Mouse (Mus musculus): ENCODE measurements around the gene Myrfl.

Myrfl gene

DNA sequence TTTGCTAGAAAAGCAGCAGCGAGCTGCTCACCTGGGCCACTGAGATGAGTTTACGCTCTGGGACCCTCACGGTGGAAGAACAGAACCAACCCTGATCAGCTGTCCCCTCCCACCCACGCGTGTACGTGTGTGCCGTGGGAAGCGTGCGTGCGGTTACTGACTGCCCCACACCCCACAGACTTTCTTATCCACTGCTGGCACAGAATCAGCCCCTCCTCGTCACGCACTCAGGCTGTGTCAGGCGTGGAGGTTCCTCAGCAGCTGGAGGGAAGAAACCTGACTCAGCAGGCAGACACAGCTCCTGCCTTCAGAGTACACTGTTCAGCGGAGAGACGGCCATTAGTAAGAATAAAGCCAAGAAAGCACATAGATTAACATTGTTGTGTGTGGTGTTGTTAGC, 86.0 kb downstream of the Myrfl start:
- DNase-seq = no peak

DNA sequence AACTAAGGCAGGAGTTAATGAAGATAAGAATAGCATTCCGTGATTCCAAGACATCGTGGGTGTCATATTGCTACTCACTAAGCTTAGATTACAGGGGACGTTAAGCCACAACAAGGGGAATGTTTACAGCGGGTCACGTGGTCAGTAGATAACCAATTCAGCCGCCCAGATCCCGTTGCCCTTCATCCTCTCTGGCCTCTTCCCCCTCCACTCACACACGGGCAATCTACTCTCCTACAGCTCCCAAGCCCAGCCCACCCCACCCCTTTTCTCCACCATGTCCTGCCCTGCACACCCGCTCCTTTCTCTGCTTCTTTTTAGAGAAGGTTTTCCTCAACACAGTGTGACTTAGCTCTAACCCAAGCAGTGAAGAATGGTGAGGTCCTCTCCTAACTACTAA, 87.3 kb downstream of the Myrfl start:
- DNase-seq = no peak

DNA sequence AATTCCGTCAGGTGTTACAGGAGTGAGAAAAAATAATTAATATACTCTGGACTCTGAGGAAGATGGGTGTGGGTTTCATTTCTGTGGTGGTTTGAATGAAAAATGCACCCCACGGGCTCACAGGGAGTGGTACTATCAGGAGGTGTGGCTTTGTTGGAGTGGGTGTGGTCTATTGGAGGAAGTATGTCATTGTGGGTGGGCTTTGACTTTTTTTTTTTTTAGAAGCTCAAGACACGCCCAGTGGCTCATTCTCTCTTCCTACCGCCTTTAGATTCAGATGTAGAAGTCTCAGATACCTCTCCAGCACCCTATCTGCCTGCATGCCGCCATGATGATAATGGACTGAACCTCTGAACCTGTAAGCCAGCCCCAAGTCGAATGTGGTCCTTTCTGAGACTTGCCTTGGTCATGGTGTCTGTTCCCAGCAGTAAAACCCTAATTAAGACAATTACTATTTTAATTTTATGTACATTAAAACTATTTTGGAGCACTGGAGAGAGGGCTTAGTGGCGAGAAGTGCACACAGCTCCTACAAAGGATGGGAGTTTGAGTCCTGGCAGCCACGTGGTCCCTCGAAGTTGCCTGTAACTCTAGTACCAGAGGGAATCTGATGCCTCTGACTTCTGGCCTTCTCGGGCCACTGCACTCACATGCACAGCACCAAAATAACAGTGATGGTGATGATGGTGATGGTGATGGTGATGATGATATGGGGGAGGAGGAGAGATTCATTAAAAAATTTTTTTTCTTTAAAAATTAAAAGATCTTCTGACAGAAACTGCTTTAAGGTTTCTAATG, 88.0 kb downstream of the Myrfl start:
- no peak for DNase-seq

DNA sequence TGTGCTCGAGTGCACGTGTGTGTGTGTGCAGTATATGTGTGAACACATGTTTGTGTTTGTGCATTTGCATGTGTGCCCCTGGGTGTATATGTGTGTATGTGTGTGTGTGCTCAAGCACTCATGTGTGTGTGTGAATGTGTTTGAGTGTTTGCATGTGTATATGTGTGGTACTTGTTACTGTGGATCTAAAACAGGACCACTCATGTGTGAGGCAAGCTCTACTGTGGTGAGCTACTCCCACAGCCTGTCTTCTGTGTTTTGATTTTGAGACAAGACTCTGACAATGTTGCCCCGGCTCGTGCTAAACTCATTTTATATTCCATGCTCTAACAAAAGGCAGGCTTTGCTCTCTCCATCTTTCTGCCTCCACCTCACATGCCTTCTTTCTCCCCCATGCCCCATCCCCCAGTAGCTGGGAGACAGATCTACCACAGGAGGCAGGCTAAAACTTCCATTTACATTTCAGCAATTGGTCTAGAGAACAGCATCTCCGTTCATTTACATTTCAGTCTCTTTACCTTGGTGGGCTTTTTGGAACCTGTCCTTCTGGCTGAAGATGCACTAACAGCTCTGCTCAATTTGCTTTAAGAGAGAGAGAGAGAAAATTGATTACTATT, 94.4 kb downstream of the Myrfl start:
- no peak for DNase-seq

DNA sequence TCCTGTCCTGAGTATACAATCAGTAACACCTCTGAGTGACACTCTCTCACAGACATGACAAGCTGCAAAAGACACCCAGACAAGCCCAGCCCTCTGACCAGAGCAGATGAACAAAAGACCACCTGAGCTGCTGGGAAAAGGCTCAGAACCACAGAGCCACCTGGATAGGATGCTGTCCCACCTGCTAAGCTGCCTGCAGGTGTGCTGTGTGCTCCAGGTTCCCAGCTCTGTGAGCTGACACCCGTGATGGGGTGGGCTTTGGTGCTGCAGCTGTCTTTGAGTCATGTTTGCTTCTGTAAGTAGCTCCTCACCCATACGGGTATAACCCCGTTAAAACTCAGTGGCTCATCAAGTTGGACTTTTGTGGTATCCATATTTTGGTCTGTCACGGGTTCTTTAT, 95.4 kb downstream of the Myrfl start:
- DNase-seq = no peak

DNA sequence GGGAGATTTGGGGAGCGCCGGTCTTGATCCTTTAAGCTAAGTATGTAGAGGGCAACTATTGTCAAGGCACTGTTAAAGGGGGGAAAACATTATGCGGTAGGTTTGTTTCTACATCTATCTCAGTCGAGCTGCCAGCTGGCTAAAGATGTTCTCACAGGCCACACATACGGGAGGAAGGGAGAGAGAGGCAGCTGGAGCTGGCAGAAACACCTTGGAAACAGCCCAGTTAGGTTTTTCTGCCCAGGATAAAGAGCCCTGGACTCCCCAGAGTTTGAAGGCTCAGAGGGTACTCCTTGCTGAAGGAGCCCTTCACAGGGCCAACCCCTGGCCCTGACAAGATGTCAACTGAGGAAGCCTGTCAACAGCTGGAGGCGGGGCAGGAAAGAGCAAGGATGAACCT, 100.7 kb downstream of the Myrfl start:
- no peak for DNase-seq

DNA sequence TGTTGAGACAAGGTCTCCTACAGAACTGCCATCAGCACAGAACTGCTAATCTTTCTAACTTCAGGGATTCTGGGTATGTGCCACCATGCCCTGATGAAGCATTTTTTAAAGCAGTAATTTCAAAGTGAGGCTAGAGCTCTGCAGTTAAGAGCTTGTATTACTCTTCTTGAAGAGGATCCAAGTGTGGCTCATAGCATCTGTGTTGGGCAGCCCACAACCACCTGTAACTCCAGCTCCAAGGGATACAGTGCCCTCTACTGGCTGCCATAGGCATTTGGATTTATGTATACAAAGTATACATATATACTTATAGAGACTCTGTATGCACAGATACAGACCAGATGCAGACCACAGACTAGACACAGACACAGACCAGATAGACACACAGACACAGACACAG, 107.6 kb downstream of the Myrfl start:
- DNase-seq = no peak

DNA sequence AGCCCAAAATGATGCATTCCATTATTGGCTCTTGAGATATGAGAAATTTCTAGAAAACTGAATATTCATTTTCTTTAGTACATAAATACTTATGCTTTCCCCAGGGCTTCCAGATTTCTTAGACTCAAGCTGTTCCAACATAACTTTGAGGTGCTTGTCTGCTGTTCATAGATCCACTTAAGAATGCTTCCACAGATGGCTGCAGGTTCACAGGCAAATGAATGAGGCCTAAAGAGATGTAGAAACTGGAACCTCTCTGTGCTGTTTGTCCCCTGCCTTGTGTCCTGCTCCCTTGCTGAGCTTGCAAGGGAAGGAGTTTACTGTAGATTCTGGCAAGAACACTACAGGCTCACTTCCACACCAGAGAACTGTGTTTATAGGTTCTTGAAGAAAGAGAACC, 108.3 kb downstream of the Myrfl start:
- no peak for DNase-seq

DNA sequence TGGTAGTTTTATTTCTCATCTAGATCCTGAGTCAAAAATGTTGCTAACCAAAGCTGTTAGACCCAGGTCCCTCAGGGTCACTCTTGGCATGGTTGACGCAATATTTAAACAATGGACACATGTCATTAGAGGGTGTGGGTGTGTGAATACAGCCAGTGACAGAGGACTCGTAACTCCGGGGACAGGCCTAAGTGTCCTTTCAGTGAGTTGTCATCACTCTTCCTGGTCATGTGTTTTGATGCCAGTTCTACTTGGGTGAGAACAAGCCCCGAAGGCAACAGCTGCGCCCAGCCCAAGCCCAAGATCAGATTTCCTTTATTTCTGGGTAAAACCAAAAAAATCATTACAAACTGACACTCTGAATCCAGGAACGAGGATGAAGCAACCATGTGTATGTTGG, 112.6 kb downstream of the Myrfl start:
- no peak for DNase-seq

DNA sequence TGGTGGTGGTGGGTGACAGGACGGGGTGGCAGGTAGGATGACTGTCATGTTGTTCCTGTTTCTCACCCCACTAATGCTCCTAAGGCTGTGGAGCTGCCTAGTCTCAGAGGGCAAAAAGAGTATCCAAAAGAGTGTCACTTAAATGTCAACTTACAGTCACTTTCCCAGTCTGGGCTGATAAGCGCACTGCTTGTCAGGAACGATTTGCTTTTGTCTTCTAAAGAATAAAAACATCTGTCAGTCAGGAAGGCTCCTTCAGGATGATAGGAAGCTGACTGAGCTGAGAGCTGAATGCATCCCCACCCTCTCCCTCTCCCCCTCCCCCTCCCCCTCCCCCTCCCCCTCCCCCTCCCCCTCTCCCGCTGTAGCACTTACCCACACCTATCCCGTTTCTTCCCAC, 113.7 kb downstream of the Myrfl start:
- DNase-seq = no peak

DNA sequence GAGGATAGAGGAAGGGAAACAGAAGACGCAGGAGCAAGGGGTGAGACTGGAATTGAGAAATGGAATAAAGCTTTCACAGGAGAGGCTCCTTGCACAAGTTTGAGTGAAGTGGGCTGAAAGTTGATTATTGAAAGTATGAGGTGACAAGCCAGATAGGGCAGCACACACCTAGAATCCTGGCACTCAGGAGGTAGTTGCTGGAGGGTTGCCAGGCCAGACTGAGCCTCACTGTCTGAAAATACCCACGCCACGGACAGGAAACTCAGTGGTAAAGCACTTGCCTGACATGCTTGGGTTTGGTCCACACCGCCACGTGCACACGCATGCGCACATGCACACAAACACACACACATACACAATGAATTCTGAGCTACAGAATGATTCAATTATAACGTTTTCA, 118.8 kb downstream of the Myrfl start:
- no peak for DNase-seq

DNA sequence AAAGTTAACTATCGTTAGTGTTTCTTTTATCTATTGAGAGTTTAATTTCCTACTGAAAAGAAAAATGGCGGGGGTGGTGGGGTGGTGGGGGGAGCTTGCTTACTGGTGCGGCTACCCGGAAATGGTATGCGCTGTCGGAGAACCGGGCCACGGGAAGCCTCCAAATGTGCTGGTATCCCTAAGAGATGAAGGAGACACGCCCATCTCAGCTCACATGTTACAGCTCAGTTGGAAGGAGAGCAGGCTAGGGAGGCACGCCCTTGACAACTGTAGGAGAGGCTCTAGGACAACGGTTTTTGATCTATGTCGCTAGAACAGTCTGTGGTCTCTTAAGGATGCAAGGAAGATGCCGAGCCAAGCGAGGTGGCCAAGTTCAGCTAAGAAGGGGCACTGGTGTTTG, 119.9 kb downstream of the Myrfl start:
- DNase-seq = no peak

DNA sequence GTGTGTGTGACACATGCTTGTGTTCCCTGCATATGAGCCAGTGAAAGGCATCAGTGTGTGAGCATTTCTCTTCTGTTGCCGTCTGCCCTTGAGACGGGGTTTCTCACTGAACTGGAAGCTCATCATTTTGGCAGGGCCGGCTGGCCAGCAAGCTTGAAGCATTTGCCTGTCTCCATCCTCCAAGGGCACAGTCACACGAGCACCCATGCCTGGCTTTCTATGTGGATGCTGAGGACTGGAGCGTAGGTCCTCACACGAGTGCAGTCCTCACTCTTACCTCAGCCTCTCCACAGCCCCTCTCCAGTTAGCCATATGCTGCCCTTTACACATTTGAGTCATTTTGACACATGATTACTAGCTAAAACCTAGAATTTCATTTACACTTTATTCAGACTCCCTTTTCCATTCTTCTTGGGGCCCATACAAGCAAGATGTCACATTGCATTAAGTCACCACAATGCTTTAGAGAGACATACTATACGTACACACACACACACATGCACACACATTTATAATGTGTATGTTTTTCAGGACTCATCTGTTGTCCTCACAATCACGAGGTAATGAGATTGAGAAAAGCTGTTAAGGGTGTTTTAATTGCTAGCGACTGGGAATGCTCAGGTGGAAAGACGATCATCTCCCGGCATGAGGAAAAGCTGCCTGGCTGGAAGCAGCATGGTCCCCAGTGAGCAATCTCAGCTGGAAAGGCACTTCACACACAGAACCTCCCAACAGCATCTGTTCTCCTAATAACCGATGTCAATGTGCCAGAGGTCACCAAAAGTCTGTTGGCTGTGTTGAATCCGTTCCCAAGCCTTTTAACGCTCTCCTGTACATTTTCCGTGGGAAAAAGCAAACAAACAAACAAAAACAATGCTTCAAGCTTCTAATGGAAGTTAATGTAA, 122.6 kb downstream of the Myrfl start:
- no peak for DNase-seq

DNA sequence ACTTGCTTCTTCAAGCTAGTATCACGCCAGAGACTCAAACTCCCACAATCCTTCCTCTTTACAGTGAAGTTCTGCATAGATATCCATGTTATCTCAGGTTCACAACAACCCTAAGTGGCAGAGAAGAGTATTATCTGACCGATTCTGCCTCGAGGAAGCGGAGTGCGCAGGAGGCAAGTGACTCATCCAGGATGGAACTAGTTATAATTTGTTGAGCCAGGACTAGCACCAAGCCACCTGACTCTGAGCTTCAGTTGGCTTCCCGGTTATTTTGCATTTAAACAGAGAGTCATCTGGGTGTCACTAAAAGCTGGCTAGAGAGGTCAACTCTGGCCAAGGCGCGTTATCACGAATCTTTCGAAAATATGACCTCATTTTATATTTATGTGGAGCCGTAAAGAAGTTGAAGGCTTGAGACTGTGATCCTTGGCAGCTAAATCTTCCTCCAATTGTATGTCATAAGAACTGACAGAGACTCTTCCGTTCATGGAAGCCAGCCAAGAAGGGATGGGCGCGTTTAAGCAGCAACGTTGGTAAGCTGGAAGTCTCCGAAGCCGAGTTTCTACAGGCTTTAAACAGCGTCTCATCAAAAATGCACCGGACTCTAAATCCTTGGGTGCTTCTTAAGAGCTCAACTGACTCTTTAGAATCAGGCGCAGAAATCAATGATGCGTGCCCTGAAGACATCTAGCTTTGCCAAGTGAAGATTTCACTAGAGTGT, 125.3 kb downstream of the Myrfl start:
- peak; percentile 55 for DNase-seq

DNA sequence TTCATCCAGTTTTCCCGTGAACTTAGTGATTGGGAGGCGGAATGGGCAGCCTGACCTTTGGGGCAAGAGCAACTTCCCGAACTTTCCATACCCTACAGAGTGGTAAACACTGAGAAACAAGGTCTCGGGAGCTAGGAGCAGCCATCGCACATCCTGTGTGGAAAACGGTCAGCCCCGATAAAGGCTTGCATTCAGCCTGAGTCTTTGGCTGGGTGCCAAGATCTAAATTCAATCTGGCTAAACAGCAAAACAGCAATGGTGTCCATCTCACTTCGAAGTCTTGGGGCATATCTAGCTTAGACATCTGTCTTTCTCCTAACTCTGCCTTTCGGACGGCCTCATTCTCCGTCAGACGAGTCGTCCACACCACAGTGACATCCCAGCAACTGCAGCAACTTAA, 128.1 kb downstream of the Myrfl start:
- DNase-seq = no peak

DNA sequence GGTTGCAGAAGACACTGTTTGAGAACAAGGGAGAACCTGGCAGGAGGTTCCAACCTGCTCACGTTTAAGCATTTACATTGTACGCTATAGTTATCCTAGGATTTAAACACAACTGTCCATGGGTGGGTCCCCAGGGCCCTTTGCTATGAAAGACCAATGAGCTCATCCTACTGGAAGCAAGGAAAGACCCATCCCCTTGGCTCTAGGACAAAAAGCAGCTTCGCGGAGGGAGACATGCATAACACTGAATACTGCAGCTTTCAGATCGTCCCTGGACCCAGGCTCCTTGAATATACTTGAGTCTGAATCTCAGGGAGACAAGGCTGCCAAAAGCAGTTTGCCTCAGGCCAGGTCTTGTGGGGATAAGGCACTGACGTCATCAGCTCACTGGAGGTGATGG, 130.2 kb downstream of the Myrfl start:
- no peak for DNase-seq

DNA sequence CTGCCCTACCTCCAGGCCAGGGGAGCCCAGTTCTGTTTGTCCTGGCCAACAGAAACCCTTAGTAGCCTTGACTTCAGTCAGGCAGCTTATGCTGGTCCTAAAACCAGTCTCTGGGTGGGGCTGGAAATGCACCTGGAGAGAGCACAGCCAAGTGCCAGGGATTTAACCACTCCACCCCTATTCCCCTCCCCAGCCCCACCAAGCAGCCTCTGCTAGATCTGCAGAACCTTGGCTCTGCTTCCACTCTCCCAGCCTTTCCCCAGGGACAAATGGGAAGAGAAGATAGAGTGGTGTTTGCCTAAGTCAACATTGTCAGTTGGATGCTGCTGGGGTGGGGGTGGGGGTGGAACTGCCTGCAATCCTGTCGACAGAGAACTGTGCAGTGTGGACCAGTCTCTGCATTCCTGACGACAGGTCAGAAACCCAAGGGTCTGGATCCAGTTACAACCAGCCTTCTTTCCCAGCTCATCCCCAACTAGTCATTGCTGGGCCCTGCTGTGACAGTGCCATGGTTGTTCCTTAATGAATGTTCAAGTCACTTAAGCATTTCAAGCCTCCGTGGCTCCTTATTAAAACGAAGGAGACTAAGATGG, 135.1 kb downstream of the Myrfl start:
- no peak for DNase-seq

DNA sequence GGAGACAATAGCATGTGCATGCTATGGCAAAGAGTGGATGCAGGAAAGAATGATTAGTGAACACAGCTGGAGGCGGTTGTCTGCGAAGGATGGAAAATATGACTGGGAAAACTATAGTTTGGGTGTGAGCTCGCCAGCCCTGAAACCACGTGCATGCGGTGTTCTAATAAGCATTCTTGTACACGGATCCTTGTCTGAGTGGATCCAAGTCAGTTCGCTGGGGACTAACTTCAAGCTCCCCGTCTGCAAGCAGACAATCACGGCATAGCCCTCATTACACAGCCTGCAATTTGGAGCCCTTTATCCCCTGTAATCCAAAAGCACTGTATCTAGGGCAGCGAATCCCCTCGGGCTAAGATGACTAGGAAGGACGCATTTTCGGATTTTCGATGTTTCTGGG, 136.2 kb downstream of the Myrfl start:
- DNase-seq = no peak

DNA sequence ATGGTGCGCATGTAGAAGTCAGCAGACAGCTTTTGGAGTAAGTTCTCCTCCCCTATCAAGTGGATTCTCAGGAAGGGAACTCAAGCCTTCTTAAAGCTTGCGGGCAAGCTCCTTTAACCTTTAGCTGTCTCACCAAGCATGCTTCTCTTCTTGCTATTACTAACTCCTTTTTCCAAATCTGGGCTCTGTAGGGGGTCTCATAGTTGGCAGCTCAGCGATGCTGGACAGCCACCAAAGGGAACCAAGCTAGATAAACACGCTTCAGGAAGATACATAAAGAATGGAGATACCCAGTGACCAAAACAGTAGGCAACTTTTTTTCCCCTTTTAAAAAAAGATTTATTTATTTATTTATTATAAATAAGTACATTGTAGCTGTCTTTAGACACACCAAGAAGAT, 136.9 kb downstream of the Myrfl start:
- DNase-seq = no peak

DNA sequence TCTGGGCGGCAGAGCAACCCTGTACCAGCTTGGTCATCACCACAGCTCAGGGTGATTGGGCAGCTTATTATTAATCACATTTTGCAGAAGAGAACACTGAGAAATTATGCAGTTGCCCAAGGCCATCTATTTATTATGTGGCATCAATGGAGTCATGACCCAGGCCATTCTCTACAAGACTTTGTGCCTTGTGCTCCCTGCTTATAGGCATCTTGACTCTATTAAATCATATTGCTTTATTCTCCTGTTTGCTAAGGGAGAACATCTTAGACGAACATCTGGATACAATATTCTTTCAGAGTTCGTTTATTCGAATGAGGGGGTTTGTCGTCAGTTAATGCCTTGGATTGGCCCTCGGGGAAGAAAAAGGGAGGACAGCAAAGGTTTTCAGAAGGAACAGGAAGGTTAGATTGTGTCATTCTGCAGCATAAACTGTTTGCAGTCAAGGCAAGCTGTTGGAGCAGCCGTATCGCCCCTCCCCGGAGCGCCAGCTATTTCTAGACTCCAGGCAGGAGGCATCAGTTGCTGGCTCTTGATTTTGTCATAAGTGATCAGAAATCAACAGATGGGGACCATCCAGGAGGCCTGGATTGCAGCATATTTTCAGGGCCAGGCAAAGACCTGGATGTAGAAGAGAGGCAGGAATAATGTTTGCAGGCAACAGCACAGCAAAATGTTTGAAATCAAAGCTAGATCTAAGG, 140.7 kb downstream of the Myrfl start:
- no peak for DNase-seq

DNA sequence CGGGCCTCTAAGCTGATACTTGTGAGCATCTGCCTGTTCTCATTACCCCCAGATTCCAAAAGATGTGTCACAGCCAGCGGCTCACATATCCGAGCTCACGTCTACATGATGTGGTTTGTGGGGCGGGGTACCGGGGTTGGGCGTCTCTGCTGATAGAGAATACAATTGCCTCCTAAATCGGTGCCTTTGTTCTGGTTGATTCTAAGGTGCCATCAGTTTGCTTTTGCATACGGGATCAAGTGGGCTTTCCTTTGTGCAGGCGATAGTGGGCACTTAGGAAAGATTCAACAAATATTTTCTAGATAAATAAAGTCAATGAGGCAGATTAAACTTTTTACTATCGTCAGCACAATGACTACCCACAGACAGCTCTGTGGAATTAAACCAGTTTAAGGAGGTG, 141.8 kb downstream of the Myrfl start:
- DNase-seq = no peak

DNA sequence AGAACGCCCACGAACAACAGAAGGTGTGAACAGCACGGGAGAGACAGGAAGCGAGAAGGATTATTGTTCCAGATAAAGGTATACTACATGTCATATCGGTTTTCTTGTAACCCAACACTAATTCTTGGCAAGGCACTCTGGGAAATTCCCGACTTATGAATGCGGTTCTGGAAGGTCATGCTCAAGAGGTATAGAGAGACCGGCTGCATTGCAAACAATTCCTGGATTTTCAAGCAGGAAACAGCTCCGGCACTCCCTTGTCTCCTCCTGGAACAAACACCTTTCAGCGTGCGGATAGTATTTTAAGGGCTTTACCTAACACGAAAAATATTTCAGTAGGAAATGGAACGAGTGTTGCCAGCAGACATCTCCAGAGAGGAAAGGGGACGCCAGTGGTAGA, 145.8 kb downstream of the Myrfl start:
- peak; percentile 21 for DNase-seq
